Mouse (Mus musculus): ENCODE results near the gene Myb.

DNA sequence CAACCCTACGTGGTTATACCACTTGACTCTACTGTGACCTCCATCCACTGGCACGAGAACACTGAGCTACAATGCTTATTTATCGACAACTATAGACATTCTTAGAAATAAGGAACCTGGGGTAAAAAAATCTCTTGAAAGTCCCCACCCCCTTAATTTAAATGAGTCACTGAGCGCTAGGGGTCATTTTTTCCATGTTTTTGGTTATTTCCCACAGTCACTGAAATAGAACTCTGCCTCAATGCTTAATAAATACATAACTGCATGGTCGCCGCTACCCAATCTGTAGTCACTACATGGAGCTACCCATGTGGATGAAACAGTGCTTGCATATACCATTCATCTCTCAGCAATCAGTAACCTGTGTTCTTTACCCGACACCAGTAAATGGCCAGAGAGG is 58.1 kb downstream of the Myb start:
- TF ChIP-seq POLR2A (IDR thresholded peaks at IDR 0.05; ENCODE audit: low read depth, low read length) (no peak), CTCF (IDR thresholded peaks at IDR 0.05; ENCODE audit: extremely low read depth, insufficient read depth, insufficient read length, insufficient replicate concordance) (no peak)
